Mouse (Mus musculus): ENCODE measurements at regions not wholly inside any gene's neighbourhood (a gene's known extent, or its start where the extent isn't known, plus 50 kb on each side); places are given as distances from the start of the nearest gene placed in this dataset.

DNA sequence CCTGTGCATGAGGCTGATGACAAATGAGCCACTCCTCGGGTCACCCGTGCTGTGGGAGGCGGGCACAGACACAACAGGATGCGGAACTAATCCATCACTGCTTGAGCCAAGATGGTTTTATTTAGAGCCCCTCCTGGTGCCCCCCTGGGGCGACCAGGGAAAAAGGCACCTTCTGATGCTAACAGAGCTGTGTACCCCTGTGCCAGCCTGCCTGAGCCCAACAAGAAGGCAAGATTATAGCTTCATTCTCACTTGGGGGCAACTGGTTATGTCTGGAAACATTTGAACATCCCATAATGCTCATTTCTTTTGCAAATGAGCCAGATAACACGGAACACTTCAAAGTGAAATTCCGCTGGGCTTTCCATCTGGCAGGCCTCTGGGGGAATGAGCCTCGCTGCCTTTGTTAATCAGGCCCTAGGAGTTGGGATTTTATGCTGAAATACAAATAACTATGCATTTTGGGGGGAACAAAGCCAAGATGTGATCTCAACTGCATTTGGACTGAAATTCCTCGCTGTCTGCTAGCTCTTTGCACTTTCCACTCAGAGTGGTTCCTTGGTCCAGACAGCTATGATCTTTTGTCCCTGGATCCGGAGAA lies 62.5 kb upstream of the Aldh1b1 start:
- H3K4me3 ChIP-seq (ENCODE audit: low read depth, low read length), result no peak overlapping the region
- H3K27ac ChIP-seq (ENCODE audit: low read length), result no peak overlapping the region
- H3K9ac ChIP-seq (replicated peaks; ENCODE audit: low read depth, low read length), result no peak overlapping the region
- no peaks in the 10 kb centered on the region; the same call in 1 of the 2 replicates for H3K4me1 ChIP-seq (ENCODE audit: control insufficient read depth, insufficient read depth, low read length)
- WGBS, result 44% methylated on average over 10 of the region's 10 CpGs
- no peaks in the 10 kb centered on the region for H3K27me3 ChIP-seq (ENCODE audit: control insufficient read depth, insufficient read depth, low read length)
- no peak for ATAC-seq (ENCODE audit: insufficient number of reproducible peaks, insufficient read depth, low FRiP score, low read depth)
- no peak overlapping the region for H3K4me2 ChIP-seq (replicated peaks; ENCODE audit: low read depth, low read length)
- no peaks in the 10 kb centered on the region for H3K36me3 ChIP-seq (ENCODE audit: control insufficient read depth, insufficient read depth, low read length)
- no peaks in the 10 kb centered on the region for H3K9me3 ChIP-seq (ENCODE audit: control insufficient read depth, low read depth, low read length)

DNA sequence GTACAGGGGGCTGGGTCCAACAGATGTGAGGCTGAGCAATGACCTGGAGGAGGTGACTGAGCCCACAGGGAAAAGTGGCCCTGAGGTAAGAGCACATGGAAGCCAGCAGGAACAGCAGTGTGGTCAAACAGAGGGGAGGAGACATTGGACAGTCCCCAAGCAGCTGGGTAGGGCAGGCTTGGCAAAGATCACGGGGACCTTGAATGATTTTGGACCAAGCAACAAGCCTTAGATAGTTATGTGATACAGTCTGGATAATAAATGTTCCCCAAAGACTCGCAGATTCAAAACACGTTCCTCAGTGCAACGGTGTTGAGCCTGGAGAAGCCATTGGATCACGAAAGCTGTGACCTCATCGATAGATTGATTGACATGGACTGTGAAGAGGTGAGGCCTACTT lies 64.8 kb upstream of the Aldh1b1 start:
- no peak for ATAC-seq (ENCODE audit: insufficient number of reproducible peaks, insufficient read depth, low FRiP score, low read depth)
- no peaks in the 10 kb centered on the region for H3K9me3 ChIP-seq (ENCODE audit: control insufficient read depth, low read depth, low read length)
- H3K4me3 ChIP-seq (ENCODE audit: low read depth, low read length), result no peak overlapping the region
- no peaks in the 10 kb centered on the region for H3K27me3 ChIP-seq (ENCODE audit: control insufficient read depth, insufficient read depth, low read length)
- no peaks in the 10 kb centered on the region for H3K36me3 ChIP-seq (ENCODE audit: control insufficient read depth, insufficient read depth, low read length)
- H3K4me1 ChIP-seq (ENCODE audit: control insufficient read depth, insufficient read depth, low read length), result peaks cover 8% of the 10 kb centered on the region; the same call in 1 of the 2 replicates
- H3K4me2 ChIP-seq (replicated peaks; ENCODE audit: low read depth, low read length), result no peak overlapping the region
- whole genome bisulfite sequencing, result 96% methylated on average over 6 of the region's 6 CpGs
- H3K9ac ChIP-seq (replicated peaks; ENCODE audit: low read depth, low read length), result no peak overlapping the region
- H3K27ac ChIP-seq (ENCODE audit: low read length), result no peak overlapping the region

DNA sequence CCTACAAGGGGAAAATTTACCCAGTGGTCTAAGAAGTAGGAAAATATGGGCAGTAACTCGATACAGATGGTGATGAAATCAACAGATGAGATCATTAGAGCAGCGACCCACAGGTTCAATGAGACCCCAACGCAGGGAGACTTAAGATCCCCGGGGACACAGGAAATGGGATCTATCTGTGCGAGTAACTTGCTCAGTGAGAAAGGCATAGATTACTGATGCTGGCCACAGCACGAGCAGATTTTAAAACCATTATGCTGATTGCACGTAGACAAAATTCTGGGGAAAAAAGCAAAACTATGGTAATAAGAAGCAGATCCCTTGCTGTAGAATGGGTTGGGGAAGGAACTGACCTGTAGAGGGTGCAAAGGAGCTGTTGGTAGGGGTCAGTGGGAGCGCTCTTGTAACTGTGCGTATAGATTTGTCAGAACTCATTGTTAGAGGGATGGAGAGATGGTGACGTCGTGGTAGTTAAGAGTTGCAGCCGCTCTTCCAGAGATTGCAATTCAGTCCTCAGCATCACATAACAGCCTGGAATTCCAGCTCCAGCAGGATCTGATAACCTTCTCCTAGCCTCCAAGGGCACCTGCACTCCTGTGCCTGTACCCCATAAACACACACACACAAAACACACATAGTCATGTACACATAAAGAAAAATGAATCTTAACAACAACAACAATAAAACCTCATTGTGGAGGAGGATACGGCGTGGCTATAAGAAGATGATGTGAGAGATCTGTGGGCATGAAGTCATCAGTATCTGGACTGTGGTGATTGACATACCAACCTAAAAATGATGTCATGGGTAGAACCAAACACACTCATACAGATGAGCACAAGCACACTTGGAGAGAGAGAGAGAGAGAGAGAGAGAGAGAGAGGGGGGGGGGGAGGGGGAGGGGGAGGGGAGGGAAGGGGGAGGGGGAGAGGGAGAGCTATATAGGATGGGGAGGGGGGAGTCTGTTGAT lies 67.7 kb upstream of the Aldh1b1 start:
- no peak overlapping the region for H3K27ac ChIP-seq (ENCODE audit: low read length)
- H3K4me2 ChIP-seq (replicated peaks; ENCODE audit: low read depth, low read length), result no peak overlapping the region
- no peaks in the 10 kb centered on the region for H3K36me3 ChIP-seq (ENCODE audit: control insufficient read depth, insufficient read depth, low read length)
- no peak overlapping the region for H3K4me3 ChIP-seq (ENCODE audit: low read depth, low read length)
- ATAC-seq (ENCODE audit: insufficient number of reproducible peaks, insufficient read depth, low FRiP score, low read depth), result no peak; the same call in 1 of the 2 replicates
- no peak overlapping the region for H3K9ac ChIP-seq (replicated peaks; ENCODE audit: low read depth, low read length)
- H3K4me1 ChIP-seq (ENCODE audit: control insufficient read depth, insufficient read depth, low read length), result peaks cover 13% of the 10 kb centered on the region; the same call in 1 of the 2 replicates
- 27% methylated on average over 14 of the region's 14 CpGs for WGBS
- H3K9me3 ChIP-seq (ENCODE audit: control insufficient read depth, low read depth, low read length), result no peaks in the 10 kb centered on the region
- H3K27me3 ChIP-seq (ENCODE audit: control insufficient read depth, insufficient read depth, low read length), result no peaks in the 10 kb centered on the region

GRCm38 (mm10) chr4:45729801-45730200 lies 69.0 kb upstream of the Aldh1b1 start:
- Histone ChIP-seq H3K36me3 (ENCODE audit: control insufficient read depth, insufficient read depth, low read length) (no peaks in the 10 kb centered on the region), H3K27me3 (ENCODE audit: control insufficient read depth, insufficient read depth, low read length) (no peaks in the 10 kb centered on the region), H3K4me2 (replicated peaks; ENCODE audit: low read depth, low read length) (no peak overlapping the region), H3K27ac (ENCODE audit: low read length) (no peak overlapping the region), H3K9ac (replicated peaks; ENCODE audit: low read depth, low read length) (no peak overlapping the region), H3K4me3 (ENCODE audit: low read depth, low read length) (no peak overlapping the region), H3K4me1 (ENCODE audit: control insufficient read depth, insufficient read depth, low read length) (peaks cover 16% of the 10 kb centered on the region; the same call in 1 of the 2 replicates), H3K9me3 (ENCODE audit: control insufficient read depth, low read depth, low read length) (no peaks in the 10 kb centered on the region)
- no peak for ATAC-seq (ENCODE audit: insufficient number of reproducible peaks, insufficient read depth, low FRiP score, low read depth)
- WGBS, result 55% methylated on average over 4 of the region's 4 CpGs

GRCm38 (mm10) chr4:45728825-45729224 lies 70.0 kb upstream of the Aldh1b1 start:
- Histone ChIP-seq H3K4me2 (replicated peaks; ENCODE audit: low read depth, low read length) (no peak overlapping the region), H3K9me3 (ENCODE audit: control insufficient read depth, low read depth, low read length) (no peaks in the 10 kb centered on the region), H3K4me1 (ENCODE audit: control insufficient read depth, insufficient read depth, low read length) (peaks cover 23% of the 10 kb centered on the region; the same call in 1 of the 2 replicates), H3K9ac (replicated peaks; ENCODE audit: low read depth, low read length) (no peak overlapping the region), H3K36me3 (ENCODE audit: control insufficient read depth, insufficient read depth, low read length) (no peaks in the 10 kb centered on the region), H3K27ac (ENCODE audit: low read length) (no peak overlapping the region), H3K4me3 (ENCODE audit: low read depth, low read length) (no peak overlapping the region), H3K27me3 (ENCODE audit: control insufficient read depth, insufficient read depth, low read length) (no peaks in the 10 kb centered on the region)
- 51% methylated on average over 4 of the region's 4 CpGs for WGBS
- no peak for ATAC-seq (ENCODE audit: insufficient number of reproducible peaks, insufficient read depth, low FRiP score, low read depth)

DNA sequence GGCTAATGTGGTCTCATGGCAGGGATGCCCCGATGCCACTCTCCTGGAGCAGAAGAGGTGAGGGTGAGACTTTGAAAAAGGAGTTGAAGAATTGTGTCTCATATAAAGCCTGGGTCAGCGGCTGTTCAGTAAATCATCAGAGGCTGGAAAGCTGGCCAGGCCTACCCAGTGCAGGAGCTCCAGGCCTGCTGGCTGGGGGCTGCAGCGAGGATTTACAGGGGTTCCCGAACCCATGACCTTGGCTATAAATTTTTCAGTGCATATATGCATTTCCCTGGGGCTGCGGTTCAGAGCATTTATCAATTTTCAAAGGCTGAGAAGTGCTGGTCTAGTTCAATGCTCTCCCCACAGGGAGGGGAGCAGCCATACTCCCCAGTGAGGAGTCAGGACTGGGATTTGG lies 70.9 kb upstream of the Aldh1b1 start:
- Histone ChIP-seq H3K4me2 (replicated peaks; ENCODE audit: low read depth, low read length) (no peak overlapping the region), H3K4me1 (ENCODE audit: control insufficient read depth, insufficient read depth, low read length) (peaks cover 23% of the 10 kb centered on the region; the same call in 1 of the 2 replicates), H3K9ac (replicated peaks; ENCODE audit: low read depth, low read length) (no peak overlapping the region), H3K27me3 (ENCODE audit: control insufficient read depth, insufficient read depth, low read length) (no peaks in the 10 kb centered on the region), H3K4me3 (ENCODE audit: low read depth, low read length) (no peak overlapping the region), H3K27ac (ENCODE audit: low read length) (no peak overlapping the region), H3K9me3 (ENCODE audit: control insufficient read depth, low read depth, low read length) (no peaks in the 10 kb centered on the region), H3K36me3 (ENCODE audit: control insufficient read depth, insufficient read depth, low read length) (no peaks in the 10 kb centered on the region)
- ATAC-seq (ENCODE audit: insufficient number of reproducible peaks, insufficient read depth, low FRiP score, low read depth), result no peak
- 56% methylated on average over 5 of the region's 5 CpGs for WGBS

DNA sequence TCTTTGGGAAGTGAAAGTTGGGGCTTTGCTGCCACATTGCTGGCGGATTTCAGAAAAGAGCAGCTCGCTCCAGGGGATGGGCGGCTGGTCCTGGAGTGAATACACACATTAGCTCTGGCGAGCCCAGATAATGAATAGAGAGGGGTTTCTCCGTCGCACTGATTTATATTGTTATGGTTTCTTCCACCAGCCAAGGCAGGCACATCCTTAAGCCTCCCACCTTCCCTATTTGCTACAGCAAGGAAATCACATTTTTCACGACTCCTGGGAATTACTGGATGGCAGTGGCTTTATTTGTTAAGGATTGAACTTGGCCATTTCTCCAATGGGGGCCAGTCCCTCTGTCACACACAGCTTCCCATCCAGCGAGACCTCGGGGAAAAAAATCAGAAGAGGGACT lies 71.3 kb upstream of the Aldh1b1 start:
- Histone ChIP-seq H3K36me3 (ENCODE audit: control insufficient read depth, insufficient read depth, low read length) (no peaks in the 10 kb centered on the region), H3K27ac (ENCODE audit: low read length) (no peak overlapping the region), H3K9me3 (ENCODE audit: control insufficient read depth, low read depth, low read length) (no peaks in the 10 kb centered on the region), H3K4me3 (ENCODE audit: low read depth, low read length) (no peak overlapping the region), H3K27me3 (ENCODE audit: control insufficient read depth, insufficient read depth, low read length) (no peaks in the 10 kb centered on the region), H3K4me2 (replicated peaks; ENCODE audit: low read depth, low read length) (no peak overlapping the region), H3K9ac (replicated peaks; ENCODE audit: low read depth, low read length) (no peak overlapping the region), H3K4me1 (ENCODE audit: control insufficient read depth, insufficient read depth, low read length) (peaks cover 23% of the 10 kb centered on the region; the same call in 1 of the 2 replicates)
- ATAC-seq (ENCODE audit: insufficient number of reproducible peaks, insufficient read depth, low FRiP score, low read depth), result no peak
- 33% methylated on average over 9 of the region's 9 CpGs for WGBS

- Histone ChIP-seq H3K4me1 (ENCODE audit: control insufficient read depth, insufficient read depth, low read length) (peaks cover 23% of the 10 kb centered on the region; the same call in 1 of the 2 replicates), H3K9ac (replicated peaks; ENCODE audit: low read depth, low read length) (no peak overlapping the region), H3K4me3 (ENCODE audit: low read depth, low read length) (no peak overlapping the region), H3K27me3 (ENCODE audit: control insufficient read depth, insufficient read depth, low read length) (no peaks in the 10 kb centered on the region), H3K9me3 (ENCODE audit: control insufficient read depth, low read depth, low read length) (no peaks in the 10 kb centered on the region), H3K27ac (ENCODE audit: low read length) (no peak overlapping the region), H3K36me3 (ENCODE audit: control insufficient read depth, insufficient read depth, low read length) (no peaks in the 10 kb centered on the region), H3K4me2 (replicated peaks; ENCODE audit: low read depth, low read length) (no peak overlapping the region)
- WGBS, result 89% methylated on average over 5 of the region's 5 CpGs
- no peak for ATAC-seq (ENCODE audit: insufficient number of reproducible peaks, insufficient read depth, low FRiP score, low read depth)
These were observed 72.0 kb upstream of the Aldh1b1 start for GRCm38 (mm10) chr4:45726783-45727182.

Data from stomach, embryonic 14.5 days (tissue).